Mouse (Mus musculus) layer of hippocampus, postnatal 14 days (tissue): Measurements from ENCODE around the gene Gm43517. TPM values are rescaled to one million over a fixed set of nuclear protein-coding genes. Genes with fewer than 3 reads are reported as not detected.
A peak's percentile ranks its signal among the peaks of the same experiment; 100 is the strongest.

Experiments used
- DNase-seq, 2 experiments: peaks; one replicate each; pipeline ENCODE4 v3.0.0; 2021 to 2022; ENCODE audit warnings: low spot score in 2 of 2, mixed read lengths in 1 of 2
- total RNA-seq, 2 experiments: library from RNA; stranded (reverse); gene quantifications; 2 replicates each; pipeline ENCODE4 v1.2.3; 2021

Gene Gm43517
- total RNA-seq, 2 experiments from 2014 or later: 11.4 to 12.2 TPM

GRCm38 (mm10) chr12:49400853-49401118 is 15.8 kb downstream of the Gm43517 start:
- DNase-seq: no peak

GRCm38 (mm10) chr12:49401119-49401795 is 16.3 kb downstream of the Gm43517 start:
- peak; percentile 76 to 84 for DNase-seq

- no peak for DNase-seq
Measured at GRCm38 (mm10) chr12:49401796-49402130, 16.8 kb downstream of the Gm43517 start.

GRCm38 (mm10) chr12:49409833-49410232 is 24.9 kb downstream of the Gm43517 start:
- no peak for DNase-seq

- DNase-seq: no peak
Measured at GRCm38 (mm10) chr12:49417963-49418362, 33.0 kb downstream of the Gm43517 start.

Other genes starting within 250 kb of the Gm43517 start
- gene Foxg1, start 2.5 kb upstream of the Gm43517 start, total RNA-seq: 100 to 1,000 TPM; 161 to 166 TPM